Mouse (Mus musculus) lung, postnatal 10 days (tissue): Measurements from ENCODE around the gene Egln1.

Experiments used
- DNase-seq: peaks from one replicate; pipeline ENCODE4 v3.0.0; 2021

Gene Egln1

GRCm38 (mm10) chr8:124943801-124944200 lies 5.3 kb downstream of the Egln1 start:
- no peak for DNase-seq

DNA sequence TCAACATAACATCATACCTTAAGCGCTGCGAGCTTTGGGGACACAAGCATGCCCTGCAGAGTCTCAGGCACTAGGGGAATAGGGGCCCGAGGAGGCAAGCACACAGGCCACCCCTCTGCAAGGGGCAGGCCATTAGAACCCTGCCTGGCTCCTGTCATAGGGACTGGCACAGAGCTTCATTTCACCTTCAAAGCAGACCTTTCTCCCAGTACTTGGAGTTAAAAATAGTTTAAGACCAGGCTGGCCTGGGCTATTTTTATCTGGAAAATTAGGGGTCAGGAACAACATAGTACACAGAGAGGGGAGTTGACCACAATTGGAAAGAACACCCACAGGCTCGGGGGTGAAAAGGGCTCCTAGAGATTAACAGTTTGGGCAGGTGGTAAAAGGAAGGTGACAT lies 11.8 kb downstream of the Egln1 start:
- no peak for DNase-seq

- DNase-seq = no peak
Observed at GRCm38 (mm10) chr8:124936699-124937098, 12.4 kb downstream of the Egln1 start.

DNA sequence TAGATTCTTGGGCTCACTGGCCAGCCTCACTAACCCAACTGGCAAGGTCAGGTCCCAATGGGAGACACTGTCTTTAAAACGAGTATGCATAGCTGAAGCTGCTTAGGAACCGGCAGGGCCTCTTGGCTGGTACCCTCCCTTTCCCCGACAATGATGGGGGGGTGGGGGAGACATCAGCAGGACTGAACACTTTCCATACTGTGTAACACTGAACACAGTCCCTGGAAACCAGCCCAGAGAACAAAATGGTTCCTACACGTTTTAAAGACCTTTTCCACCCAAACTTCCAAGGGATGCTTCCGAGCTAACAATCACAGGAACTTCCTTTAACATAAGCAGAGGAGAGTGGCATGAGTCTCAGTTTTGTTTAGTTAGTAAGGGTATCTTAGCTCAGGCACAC lies 14.0 kb downstream of the Egln1 start:
- DNase-seq = peak; percentile 47

DNA sequence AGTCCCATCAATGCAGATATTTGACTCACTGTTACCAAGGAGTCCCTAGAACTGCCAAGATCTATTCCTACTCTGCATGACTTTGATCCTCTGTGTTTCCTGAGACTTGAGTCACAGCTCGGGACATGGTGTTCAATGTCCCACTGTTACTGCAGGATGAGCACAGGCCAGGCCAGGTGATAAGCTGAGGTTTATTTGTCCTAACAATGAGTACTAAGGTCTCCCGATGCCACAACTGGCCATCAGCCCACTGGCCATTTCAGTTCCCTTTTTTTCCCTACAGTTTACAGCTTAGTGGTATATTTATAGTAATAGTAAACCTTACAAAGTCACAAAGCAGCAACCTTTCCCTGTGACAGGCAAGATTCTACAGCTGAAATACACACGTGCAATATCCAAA lies 16.7 kb downstream of the Egln1 start:
- no peak for DNase-seq

DNA sequence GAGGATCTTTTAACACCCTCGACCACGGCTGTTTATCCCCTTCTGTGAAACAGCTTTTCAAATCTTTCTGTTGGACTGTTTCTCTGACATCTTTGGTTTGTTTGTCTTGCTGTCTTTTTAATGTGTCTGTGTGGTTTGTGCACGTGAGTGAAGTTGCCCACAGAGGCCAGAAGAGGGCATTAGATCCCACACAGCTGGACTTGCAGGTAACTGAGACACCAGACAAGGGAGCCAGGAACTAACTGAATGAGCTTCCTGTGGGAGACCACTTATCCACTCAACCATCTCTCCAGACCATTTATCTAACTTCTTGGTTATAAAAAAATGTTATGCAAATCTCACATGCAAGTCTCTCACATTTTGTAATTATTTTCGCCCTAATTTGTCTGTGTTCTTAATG lies 18.5 kb downstream of the Egln1 start:
- DNase-seq = no peak

GRCm38 (mm10) chr8:124930086-124930485 lies 19.0 kb downstream of the Egln1 start:
- DNase-seq = no peak

DNA sequence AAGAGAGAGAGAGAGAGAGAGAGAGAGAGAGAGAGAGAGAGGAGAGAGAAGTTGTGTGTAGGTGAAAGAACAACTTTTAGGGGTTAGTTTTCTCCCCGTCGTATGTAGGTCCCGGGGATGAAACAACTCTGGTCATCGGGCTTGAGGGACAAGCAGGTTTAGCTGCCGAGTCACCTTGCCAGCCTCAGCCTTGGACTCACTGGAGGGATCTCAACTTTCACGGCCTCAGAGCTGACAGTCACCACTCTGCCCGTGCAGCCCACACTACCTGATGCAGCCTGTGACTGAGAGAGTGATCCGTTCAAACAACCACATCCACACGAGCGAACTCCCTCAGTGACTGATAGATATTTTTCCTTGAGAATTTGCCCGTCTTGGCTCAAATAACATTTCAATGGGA lies 20.1 kb downstream of the Egln1 start:
- no peak for DNase-seq

GRCm38 (mm10) chr8:124926351-124926771 lies 22.8 kb downstream of the Egln1 start:
- peak; percentile 88 for DNase-seq

DNA sequence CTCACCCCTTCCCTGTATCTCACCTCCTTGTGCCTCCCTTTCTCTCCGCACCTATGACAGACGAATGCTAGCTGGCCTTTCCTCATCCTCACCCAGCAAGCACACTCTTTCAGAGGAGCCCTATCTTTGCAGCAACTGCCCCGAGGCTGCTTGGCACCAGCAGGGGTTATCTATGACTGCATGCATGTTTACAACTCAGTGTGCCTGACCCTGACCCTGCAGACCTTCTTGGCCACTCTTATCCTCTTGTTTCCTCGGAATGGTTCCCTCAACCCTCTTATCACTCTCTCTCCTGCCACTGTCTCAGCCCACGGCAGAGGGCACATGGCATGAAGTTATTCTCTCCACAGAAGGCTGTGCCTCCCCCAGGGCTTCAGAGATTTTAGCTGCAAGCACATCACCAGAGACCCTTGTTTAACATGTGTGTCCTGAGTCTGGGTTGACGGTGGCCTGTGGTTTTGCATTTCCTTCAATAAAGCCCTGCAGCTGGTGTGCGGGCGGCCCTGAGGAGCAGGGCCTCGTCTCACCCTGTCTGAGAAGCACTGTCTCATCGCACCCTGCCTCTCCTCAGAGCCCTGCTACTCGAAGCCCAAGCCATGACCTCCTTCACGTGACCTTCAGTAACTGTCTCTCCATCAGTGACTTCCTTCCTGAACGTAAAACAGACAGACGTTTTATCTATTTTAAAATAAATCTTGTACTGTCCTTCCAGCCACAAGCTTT lies 23.4 kb downstream of the Egln1 start:
- peak; percentile 24 for DNase-seq

DNA sequence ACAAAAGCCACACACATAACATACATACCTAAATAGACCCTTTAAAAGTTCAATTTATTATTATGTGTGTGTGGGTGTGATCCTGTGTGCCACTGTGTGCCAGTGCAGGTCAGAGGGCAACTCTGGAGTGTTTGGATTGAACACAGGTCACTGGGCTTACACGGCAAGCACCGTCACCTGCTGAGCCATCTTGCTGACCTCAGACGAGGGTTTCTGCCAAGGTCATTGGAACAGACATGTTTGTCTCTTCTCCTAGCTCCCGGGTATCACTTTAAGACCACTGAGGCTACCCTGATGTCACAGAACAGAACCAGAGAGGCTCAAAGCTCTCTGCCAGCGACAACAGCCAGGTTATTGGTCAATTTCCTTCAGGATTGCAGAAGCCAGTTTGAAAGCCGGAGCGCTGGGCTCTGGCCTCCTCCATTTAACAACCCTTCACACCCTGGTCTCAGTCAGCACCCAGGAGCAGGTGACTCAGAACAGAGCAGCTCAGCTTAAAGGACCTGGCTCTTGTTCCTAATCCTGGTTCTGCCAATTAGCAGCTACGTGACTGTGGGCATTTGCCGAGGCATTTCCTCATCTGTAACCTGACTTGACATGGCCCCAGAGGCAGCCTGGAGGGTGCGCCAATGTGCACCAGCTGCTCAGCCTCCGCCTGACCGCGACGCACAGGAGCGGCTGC lies 25.0 kb downstream of the Egln1 start:
- no peak for DNase-seq

DNA sequence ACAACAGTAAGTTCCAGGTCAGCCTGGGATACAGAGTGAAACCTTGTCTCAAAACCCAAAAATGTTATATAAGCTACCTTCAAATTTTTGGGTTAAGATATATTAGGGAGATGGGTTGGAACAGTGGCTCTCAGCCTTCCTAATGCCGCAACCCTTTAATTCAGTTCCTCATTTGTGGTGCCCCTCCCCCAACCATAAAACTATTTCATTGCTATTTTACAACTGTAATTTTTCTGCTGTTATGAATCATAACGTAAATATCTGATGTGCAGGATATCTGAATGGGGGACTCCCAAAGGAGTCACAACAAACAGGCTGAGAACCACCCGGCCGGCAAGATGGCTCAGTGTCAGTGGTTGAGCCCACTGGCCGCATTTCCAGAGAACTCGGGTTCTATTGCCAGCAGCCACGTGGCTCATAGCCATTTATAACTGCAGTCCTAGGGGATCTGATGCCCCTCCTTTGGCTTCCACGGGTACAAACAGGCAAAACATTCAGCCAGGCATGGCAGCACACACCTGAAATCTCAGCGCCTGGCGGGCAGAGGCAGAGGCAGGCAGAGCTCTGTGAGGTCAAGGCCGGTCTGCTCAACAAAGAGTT lies 26.5 kb downstream of the Egln1 start:
- DNase-seq = no peak

- no peak for DNase-seq
Observed at GRCm38 (mm10) chr8:124921369-124922279, 27.5 kb downstream of the Egln1 start.

DNA sequence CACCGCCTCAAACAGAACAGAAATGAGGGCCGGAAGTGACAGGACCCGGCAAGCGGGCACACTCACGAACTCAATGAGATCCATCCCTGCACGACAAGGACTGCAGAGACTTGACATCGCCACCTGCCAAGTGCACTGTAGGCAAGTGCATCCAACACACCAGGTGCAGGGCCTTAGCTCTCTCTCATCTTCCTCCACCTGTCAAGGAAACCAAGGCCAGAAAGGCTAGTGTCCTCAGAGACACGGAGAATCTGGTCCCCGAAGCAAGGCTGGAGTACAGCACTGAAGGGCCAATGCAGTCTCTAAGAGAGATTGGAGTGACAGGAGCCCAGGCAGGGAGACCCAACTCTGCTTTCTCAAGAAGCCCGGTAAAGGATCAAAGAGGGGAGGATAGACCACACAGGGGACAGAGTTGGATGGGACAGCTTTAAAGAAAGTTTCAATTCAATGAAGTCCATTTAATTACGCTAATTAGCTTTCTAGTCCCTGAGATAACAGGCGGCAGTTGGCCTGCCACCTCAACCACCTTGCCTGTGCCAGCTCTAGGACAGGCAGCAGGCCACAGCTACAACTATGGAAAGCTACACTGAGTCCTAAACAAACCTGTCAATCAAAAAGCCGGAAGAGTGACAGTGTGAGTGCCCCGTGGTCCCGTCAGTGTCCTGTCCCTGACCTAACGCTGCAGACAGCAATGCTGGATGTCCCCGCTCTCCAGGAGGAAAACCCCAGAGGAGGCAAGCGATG lies 31.2 kb downstream of the Egln1 start:
- no peak for DNase-seq

GRCm38 (mm10) chr8:124914061-124914460 lies 35.1 kb downstream of the Egln1 start:
- no peak for DNase-seq

DNA sequence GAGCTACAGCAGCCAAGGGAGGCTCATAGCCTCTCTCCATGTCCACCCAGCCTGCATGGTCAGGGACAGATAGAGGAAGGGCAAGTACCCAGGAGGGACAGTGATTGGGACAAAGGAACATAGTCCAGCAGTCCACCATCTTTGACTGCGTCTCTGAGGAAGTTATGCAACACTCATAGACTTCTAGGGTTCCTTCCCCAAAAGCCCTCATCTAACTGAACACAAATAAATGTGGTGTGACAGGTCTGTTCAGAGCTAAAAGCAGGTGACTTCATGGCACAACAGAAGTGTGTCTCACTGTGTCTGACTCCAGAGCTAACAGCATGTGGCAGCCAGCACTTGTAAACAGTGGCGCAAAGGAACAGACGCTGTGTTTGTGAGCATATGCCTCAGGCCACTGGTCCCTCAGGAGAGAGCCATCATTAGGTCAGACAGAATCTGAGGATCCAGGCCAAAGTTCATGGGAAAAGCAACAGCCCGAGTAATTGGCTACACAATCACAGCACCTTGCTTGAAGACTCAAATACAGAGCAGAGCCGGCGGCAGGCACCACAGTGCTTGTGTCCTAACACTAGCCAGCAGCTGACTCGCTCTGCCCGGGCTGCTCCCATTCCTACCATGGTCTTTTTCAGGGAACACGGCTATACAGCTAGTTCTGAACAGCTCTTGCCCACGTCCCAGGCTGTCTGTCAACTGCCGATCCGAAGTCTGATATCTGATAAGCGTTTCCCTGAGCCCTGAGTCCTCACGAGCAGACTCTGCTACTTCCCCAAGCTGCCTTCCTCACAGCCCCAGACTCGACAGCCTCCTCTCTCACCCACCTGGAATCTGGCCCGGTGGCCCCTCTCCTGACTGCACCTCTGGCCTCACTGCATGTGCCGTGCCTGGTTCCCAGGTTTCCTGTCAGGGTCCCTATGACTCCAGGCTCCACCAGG lies 36.9 kb downstream of the Egln1 start:
- DNase-seq = no peak

- no peak for DNase-seq
Observed at GRCm38 (mm10) chr8:124910349-124910748, 38.8 kb downstream of the Egln1 start.

DNA sequence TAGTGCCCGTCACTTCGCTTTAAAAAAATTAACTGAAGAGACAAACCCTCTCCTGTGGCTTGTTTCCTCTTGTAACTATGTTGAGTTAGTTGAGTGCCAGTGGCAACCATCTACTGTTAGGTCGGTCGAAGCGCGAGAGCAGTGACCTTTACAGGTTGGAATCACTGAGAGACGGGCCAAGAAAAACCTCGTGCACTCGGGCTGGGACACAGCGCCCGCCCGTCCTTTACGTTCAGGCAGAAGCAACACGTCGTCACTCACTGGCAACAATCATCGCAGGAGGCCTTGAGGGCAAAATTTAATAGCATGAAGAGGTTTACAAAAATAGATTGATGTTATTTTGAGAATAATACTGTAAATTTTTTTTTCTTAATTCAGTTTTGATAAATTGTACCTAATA lies 39.2 kb downstream of the Egln1 start:
- no peak for DNase-seq

DNA sequence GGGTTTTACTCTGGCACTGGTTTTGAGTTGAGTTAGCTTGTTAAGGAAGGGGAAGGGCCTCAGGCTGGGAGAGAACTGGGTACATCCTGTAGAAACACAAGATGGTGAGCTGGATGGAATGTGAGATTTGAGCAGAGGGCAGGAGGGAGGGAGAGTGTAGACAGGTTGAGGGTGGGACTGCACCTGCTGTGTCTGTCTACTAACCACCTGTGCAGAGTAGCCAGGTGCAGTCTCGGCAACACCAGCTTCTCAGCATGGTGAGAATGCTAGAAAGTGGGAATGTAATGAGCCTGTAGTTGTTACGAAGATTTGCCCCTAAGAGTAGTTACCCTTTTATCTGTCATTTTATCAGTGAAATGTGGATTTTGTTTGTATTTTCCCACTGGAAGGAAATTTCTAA lies 43.6 kb downstream of the Egln1 start:
- no peak for DNase-seq

DNA sequence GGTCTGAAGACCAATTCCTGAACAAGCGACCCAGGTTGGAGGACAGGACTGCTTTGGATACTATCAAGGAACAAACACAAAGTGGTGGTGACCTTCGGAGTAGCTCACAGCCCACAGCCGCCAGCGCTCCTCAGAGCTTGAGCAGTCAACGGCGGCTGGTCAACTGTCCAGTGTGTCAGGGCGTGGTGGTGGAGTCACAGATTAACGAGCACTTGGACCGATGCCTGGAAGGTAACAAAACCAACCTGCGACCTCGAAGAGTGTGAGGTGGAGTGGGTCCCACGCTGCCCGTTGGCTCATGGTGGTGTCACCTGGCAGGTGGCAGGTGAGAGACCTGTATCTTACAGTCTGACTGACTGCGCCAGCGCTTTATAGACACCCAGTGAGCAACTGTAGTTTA lies 45.9 kb downstream of the Egln1 start:
- DNase-seq = no peak

DNA sequence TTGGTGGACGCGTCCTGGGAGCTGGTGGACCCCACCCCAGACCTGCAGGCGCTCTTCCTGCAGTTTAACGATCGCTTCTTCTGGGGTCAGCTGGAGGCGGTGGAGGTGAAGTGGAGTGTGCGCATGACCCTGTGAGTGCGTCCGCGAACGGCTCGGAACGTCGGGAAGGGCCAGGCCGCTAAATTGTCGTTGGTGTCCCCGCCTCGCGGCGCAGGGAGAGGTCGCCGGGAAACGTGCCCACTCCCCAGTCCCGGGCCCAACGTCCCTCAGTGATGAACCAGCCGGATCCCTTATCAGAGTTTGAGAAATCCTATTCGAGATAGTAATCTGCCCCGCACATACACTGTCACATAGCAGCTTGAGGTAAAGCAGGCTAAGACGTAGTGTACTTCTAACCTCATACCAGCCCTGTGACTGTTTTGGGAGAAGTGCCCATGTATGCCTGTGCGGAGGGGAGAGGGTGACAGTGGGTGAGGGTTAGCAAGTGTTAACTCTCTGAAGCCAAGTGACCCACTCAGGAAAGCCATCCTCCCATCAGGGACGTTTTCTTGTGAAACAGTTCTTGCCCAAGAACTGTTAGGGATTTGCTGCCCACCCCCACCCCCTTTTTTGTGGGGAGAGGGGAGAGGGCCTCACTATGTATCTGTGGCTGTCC lies 50.7 kb downstream of the Egln1 start:
- DNase-seq = no peak
